Mouse (Mus musculus) 416B (cell line): ENCODE results near the gene Ccdc40.
"Not testable (repeated sequence)": the region's sequence is repeated elsewhere in the genome, so short reads cannot be mapped to it uniquely, and the experiment has no call there.

Source experiments
- DNase-seq: peaks from one replicate; pipeline ENCODE4 v3.0.0; 2011; ENCODE audit warnings: low read depth

Ccdc40 gene

GRCm38 (mm10) chr11:119285791-119286527 is 57.6 kb downstream of the Ccdc40 start:
- DNase-seq = peak; percentile 33

DNA sequence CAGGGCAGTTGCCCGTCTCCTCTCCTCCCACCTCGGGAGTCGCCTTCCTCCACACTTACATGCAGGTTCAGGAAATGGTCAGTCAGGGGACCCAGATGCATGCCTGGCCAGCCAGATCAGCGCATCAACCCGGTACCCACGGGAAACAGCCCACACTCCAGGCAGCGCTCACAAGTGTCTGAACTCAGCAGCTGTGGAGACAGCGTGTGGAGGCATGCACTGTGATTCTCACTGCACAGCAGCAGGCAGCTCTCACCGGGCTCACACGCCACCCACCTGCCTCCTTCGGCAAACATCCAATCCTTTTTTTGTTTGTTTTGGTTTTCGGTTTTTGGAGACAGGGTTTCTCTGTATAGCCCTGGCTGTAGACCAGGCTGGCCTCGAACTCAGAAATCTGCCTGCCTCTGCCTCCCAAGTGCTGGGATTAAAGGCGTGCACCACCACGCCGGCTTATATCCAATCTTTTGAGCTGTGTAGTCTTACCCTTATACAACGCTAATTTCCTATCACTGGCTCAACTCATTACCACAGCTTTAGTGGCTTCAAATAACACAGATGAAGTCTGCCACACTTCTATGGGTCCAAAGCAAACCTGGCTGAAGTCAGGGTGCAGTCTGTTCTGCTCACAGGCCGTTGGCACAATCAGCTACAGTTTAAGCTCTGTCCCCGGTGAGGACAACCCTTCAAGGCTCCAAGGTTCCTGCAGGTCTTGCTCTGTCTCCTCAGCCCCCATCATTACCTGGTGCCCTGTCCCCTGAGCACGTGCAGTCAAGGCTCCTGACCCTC is 59.0 kb downstream of the Ccdc40 start:
- no peak for DNase-seq

- DNase-seq = not testable (repeated sequence)
Measured at GRCm38 (mm10) chr11:119292861-119293260, 64.5 kb downstream of the Ccdc40 start.

- peak; percentile 77 for DNase-seq
Measured at GRCm38 (mm10) chr11:119297996-119298395, 69.6 kb downstream of the Ccdc40 start.

DNA sequence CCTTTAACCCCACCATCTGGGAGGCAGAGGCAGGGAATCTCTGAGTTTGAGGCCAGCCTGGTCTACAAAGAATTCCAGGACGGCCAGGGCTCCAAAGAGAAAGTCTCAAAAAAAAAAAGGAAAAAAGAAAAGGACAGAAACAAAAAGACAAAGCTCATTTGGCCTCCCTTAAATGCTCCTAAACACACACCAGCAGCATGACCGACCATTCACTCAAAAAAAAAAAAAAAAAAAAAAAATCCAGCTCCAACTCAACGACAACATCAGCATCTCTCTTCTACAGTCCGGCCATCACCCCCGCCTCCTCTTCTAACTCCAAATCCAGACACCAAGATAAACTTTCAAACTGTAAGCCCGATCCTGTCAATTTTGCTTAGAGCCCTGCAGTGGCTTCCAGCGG is 70.5 kb downstream of the Ccdc40 start:
- no peak for DNase-seq

DNA sequence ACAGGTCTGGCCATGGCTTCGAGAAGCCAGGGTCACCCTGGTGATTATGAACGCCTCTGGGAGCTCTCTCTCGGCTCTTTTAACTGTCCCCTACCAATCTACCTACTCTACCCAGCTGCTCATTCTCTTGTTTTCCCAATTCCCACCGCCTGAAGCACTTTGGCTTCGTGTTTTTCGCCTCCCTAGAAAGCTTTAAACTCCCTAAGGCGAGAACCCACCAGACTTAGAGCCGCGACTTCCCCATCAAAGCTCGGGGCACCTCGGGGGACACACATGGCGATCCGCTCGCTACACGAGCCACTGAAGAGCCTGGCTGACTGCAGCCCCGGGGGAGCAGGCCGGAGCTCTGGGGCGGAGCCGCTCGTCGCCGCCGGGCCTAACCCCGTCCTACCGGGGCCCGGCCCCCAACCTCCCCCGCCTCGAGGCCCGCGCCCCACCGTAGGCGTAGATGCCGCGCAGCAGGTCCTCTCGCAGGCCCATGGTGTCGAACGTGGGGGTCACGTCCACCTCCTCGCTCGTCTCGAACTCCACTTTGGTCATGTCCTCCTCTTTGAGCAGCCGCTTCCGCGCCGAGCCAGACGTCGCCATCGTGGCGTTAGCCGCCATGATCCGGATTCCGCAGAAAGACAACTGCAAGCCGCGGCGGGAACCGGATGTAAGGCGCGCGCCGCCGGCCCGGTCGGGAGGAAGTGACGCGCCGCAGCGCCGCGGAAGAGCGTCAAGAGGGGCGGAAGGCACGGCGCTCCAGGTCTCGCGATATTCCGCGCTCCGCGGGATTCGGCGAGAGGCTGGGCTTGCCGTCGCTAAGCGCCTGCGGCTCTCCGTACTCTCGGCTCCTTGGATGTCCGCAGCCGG is 71.2 kb downstream of the Ccdc40 start, which contains the start of gene Eif4a3:
Gene Eif4a3 (minus strand): TSS at position 699 of the 855 bp plus-strand sequence.
- peak; percentile 96 for DNase-seq

DNA sequence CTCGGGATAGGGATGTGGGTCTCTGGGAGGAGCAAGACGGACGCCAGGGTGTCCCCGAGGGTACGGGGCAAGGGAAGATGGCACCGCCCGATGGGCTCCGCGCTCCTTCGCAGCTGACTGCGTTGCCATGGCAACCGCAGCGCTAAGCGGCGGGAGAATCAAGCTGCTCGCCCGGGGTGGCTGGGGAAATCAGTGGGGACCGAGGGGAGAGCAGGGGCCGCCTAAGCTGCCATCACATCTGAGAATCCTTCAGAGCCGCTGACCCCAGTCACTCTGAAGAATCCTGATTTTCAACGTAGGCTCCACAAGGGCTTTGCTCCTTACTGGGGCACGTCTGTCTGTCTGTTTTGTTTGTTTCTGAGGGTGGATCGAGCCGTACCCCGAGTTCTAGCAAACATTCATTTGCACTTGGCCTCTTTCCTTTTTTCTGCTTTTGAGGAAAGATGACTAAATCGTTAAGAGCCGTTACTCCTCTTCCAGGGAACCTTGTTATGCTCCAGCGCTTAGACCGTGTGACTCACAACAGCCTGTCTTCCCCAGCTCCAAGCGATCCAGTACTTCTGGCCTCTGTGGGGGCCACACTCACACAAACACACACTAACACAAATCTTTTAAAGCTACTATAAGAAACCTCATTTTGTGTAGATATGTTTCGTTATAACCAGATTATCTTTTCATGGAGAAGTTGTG is 72.0 kb downstream of the Ccdc40 start:
- peak; percentile 49 for DNase-seq

GRCm38 (mm10) chr11:119300986-119301385 is 72.6 kb downstream of the Ccdc40 start:
- DNase-seq = no peak

GRCm38 (mm10) chr11:119304904-119305712 is 76.7 kb downstream of the Ccdc40 start:
- DNase-seq = peak; percentile 79

DNA sequence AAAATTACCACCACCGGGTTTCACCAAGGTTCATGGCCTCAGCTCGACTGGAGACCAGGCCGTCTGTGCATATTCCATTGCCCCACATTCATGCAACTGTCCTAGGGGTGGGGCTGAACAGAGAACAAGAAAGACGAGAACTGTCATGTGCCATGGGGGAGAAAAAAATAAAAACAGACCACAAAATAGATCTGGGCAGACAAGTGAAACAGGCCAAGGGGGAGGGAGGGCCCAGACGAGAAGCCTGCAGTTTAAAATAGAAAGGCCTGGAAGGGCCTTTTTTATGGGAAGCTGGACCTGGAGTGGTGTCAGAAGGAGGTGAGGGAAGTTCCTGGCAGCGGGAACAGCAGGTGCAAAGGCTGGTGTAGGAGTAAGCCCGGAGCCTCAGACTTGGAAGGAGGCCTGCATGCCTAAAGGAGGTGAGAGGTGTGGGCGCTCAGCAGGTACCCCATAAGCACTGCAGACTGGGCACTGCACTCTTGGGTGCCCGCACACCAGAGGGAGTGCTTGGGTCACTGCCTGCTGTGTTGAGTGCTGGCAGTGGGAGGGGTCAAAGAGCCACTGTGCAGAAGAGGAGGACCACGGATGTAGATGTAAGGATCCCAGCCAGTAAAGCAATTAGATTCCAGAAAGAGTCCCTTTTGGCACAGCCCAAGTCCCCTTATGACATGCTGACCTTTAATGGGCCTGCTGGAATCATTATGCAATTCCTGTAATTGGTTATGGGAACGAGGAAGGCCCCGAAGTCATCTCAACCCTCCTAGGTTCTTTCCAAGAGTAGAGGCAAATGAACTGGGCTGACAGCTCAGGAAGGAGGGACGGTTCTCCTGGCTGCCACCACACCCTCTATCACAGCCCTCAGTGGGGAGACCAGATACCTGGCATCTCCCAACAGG is 78.6 kb downstream of the Ccdc40 start:
- DNase-seq = no peak

DNA sequence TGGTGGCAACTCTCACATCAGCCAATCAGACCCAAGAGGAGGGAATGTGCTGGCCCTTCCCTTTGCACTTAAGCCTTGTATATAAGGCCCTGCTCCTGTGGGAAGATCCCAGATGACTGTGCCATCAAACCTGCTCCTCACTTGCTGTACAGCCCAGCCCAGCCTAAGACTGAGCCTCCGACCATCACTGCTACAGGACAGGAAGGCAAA is 79.2 kb downstream of the Ccdc40 start, which contains the start of gene Card14:
Gene Card14 (plus strand): TSS at position 111 of the 210 bp plus-strand sequence.
- no peak for DNase-seq

DNA sequence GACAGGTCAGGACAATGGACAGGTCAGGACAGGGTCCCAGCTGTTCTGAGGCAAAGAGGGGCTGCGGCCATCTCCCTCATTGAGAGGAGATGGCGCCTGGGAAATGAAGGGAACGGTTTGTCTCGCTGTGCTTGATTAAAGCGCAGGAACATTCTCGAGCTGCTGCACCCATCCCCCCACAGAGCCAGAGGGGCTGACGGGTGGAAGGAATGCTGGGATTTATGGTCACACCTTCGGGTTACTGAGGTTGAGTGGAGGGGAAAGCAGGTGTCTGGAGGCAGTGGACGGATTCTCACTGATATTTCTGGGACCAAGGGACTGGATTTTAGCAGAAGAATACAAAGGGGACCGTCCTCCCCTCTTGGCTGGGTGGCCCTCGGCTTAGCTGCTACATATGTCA is 79.5 kb downstream of the Ccdc40 start:
- no peak for DNase-seq

GRCm38 (mm10) chr11:119310621-119311020 is 82.2 kb downstream of the Ccdc40 start:
- DNase-seq = no peak

GRCm38 (mm10) chr11:119314252-119314936 is 86.0 kb downstream of the Ccdc40 start:
- no peak for DNase-seq
